Mouse (Mus musculus) limb, embryonic 11.5 days (tissue): ENCODE measurements around the gene Lrrc9. TPM values are rescaled to one million over a fixed set of nuclear protein-coding genes. Genes with fewer than 3 reads are reported as not detected.

ENCODE experiments used
- ATAC-seq: fragments of 200-750 bp; cut with Nextera tagmentation; 2 replicates; pipeline ENCODE4 v1.8.0; 2017; ENCODE audit warnings: low read depth; ENCODE audit not compliant: insufficient number of reproducible peaks, low FRiP score, low TSS enrichment
- DNase-seq: peaks from one replicate; pipeline ENCODE4 v3.0.0-alpha.2; 2015; ENCODE audit warnings: low spot score
- H3K27ac ChIP-seq: fragments of 300-500 bp; sonication (generic); replicated peaks from 2 replicates; pipeline ENCODE4 v1.5.1; 2014; ENCODE audit warnings: low read depth, mild to moderate bottlenecking, low read length
- H3K27me3 ChIP-seq: fragments of 300-500 bp; sonication (generic); 2 replicates; pipeline ENCODE4 v1.6.1; 2014; ENCODE audit warnings: mild to moderate bottlenecking, low read length, mixed read lengths; ENCODE audit not compliant: control insufficient read depth, insufficient read depth
- H3K36me3 ChIP-seq: fragments of 300-500 bp; sonication (generic); 2 replicates; pipeline ENCODE4 v1.6.1; 2014; ENCODE audit warnings: mild to moderate bottlenecking, low read length, moderate library complexity, mixed read lengths; ENCODE audit not compliant: control insufficient read depth, insufficient read depth
- H3K4me1 ChIP-seq: fragments of 300-500 bp; sonication (generic); 2 replicates; pipeline ENCODE4 v1.6.1; 2014; ENCODE audit warnings: low read length, mixed read lengths; ENCODE audit not compliant: control insufficient read depth, insufficient read depth
- H3K4me2 ChIP-seq: fragments of 300-500 bp; sonication (generic); 2 replicates; pipeline ENCODE4 v1.6.1; 2014; ENCODE audit warnings: low read depth, mild to moderate bottlenecking, moderate library complexity; ENCODE audit not compliant: severe bottlenecking
- H3K4me3 ChIP-seq: fragments of 300-500 bp; sonication (generic); 2 replicates; pipeline ENCODE4 v1.5.1; 2014; ENCODE audit warnings: low read depth, low read length
- H3K9ac ChIP-seq: fragments of 300-500 bp; sonication (generic); 2 replicates; pipeline ENCODE4 v1.6.1; 2014; ENCODE audit warnings: mild to moderate bottlenecking, low read length
- H3K9me3 ChIP-seq: fragments of 300-500 bp; sonication (generic); 2 replicates; pipeline ENCODE4 v1.6.1; 2016; ENCODE audit warnings: low read length; ENCODE audit not compliant: control insufficient read depth
- WGBS: fragments of 180-500 bp; shearing (Covaris S2); extraction: QIAGEN DNeasy Blood & Tissue Kit; methylation state at CpG from one replicate; pipeline ENCODE4 v1.1.7; 2014; 5-methylcytosine and 5-hydroxymethylcytosine counted together
- polyA plus RNA-seq: library from polyadenylated mRNA; unstranded; fragments of >200 nt; fragmentation: Nextera tagmentation; extraction: Ambion mirVana; gene quantifications from 2 replicates; pipeline ENCODE4 v1.2.1, GENCODE M21; 2014

The Lrrc9 gene
- polyA plus RNA-seq, 1 experiment from 2014 or later, result 0.87 TPM

DNA sequence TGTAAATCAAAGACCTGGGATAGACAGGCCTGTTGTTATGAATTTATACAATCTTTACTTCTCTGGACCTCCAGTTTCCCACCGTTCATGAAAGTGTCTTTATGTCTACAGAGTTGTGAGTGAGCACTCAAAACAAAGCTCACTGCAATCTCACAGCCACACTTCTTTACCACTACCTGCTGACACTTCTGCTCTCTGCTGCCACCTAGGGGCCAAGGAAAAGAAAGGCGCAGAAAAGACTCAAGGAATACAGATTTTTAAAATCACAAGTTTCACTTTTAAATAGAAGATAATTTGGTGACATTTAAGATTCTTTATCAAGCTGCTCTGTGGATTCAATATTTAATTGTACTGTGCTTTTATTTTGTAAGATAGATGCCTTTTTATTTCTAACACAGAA is 79.0 kb downstream of the Lrrc9 start:
- H3K27ac ChIP-seq, result no peak overlapping the region
- DNase-seq (peak; percentile 89), ATAC-seq (no peak)
- 0% methylated on average over 2 of the region's 2 CpGs for WGBS
- no peaks in the 10 kb centered on the region for H3K27me3 ChIP-seq
- no peaks in the 10 kb centered on the region for H3K4me1 ChIP-seq
- no peak overlapping the region for H3K4me3 ChIP-seq
- no peak overlapping the region for H3K4me2 ChIP-seq
- no peaks in the 10 kb centered on the region for H3K9me3 ChIP-seq
- no peak overlapping the region for H3K9ac ChIP-seq
- H3K36me3 ChIP-seq, result no peaks in the 10 kb centered on the region

DNA sequence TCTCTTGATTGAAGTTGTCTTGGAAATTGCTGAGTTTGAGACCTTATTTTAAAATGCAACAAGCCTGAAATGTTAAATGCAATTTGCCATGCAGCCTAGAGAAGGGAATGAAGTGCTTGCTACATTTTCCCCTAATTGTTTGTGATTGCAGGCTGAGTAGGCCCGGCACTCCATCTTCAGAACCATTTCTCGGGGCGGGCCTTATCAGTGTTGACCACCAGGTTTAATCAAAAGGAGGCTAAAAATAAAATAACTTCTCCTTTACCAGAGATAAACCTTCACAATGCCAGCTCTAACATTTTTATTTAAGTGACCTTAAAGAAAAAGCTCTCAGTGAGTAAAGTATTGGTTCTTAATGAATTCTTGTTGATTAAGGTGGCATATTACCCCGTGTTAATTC is 83.9 kb downstream of the Lrrc9 start:
- Histone ChIP-seq H3K27me3 (no peaks in the 10 kb centered on the region), H3K4me3 (no peak overlapping the region), H3K9me3 (no peaks in the 10 kb centered on the region), H3K9ac (no peak overlapping the region), H3K27ac (no peak overlapping the region), H3K36me3 (no peaks in the 10 kb centered on the region), H3K4me2 (no peak overlapping the region), H3K4me1 (no peaks in the 10 kb centered on the region)
- WGBS, result 76% methylated on average over 4 of the region's 4 CpGs
- DNase-seq, result no peak
- no peak for ATAC-seq

DNA sequence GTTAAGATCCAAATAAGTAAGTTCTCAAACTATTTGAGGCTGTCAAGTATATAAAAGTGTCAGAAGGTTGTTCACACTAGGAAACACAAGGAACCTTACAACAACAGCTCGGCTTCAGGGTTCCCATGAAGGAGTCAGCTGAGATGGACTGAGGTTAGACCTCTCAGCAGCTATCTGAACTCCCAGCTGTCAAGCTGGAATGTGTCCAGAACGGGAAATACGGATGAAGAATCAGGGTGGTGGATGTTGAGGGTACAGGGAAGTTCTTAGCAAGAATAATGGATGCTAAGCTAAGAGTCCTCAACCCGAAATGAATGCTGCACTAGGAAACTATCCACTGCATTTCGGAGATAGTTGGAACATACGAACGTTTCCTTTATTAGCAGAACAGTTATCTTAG is 90.6 kb downstream of the Lrrc9 start:
- H3K4me1 ChIP-seq, result peaks cover 7% of the 10 kb centered on the region; the same call in 1 of the 2 replicates
- 83% methylated on average over 7 of the region's 7 CpGs for WGBS
- H3K4me3 ChIP-seq, result no peak overlapping the region
- H3K36me3 ChIP-seq, result no peaks in the 10 kb centered on the region
- DNase-seq (no peak), ATAC-seq (no peak)
- H3K27me3 ChIP-seq, result no peaks in the 10 kb centered on the region
- no peak overlapping the region for H3K4me2 ChIP-seq
- H3K9me3 ChIP-seq, result no peaks in the 10 kb centered on the region
- no peak overlapping the region for H3K9ac ChIP-seq
- H3K27ac ChIP-seq, result no peak overlapping the region

DNA sequence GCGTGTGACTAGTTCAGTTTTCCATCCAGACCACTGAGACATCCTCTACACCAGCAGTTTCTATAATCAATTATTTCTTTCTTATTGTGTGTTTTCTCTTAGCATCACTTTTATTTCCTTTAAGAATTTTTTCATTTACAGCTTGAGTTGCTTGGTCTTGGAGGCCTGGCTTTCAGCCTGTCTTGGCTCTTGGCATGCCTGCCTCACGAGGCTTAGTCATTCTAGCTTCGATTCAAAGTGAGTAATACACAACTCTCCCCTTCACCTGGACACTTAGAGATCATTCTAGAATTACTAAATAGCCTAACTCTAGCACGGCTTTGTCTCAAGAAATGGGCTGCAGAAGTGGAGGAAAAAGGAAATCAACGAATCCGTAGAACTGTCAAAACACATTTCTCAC is 92.3 kb downstream of the Lrrc9 start:
- Histone ChIP-seq H3K27me3 (no peaks in the 10 kb centered on the region), H3K36me3 (no peaks in the 10 kb centered on the region), H3K4me1 (peaks cover 7% of the 10 kb centered on the region; the same call in 1 of the 2 replicates), H3K9ac (no peak overlapping the region), H3K27ac (no peak overlapping the region), H3K9me3 (no peaks in the 10 kb centered on the region), H3K4me2 (no peak overlapping the region), H3K4me3 (no peak overlapping the region)
- 90% methylated on average over 6 of the region's 6 CpGs for WGBS
- DNase-seq (no peak), ATAC-seq (no peak)

DNA sequence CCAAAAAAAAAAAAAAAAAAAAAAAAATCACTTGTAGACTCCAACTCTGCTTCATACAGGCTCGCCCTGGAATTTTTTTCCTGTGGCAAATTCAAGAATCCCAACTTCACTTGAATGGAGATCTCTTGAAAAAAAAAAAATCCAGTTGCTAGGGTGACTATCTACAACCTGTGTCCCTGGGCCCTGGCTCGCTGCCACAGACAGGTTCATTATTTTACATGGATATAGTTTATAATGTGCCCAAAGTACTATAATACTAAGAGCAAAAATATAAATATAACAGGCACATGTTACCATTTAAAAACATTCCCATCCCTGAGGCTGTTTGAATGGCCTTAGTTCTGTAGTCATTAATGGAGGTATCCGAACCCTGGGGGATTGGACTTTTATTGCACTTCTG is 93.9 kb downstream of the Lrrc9 start:
- H3K27me3 ChIP-seq, result no peaks in the 10 kb centered on the region
- H3K4me2 ChIP-seq, result peak overlapping the region; percentile 67
- peak overlapping the region; percentile 63 for H3K4me3 ChIP-seq
- DNase-seq, result no peak
- H3K9me3 ChIP-seq, result no peaks in the 10 kb centered on the region
- H3K36me3 ChIP-seq, result no peaks in the 10 kb centered on the region
- peak overlapping the region; percentile 34; the same call in 1 of the 2 replicates for H3K9ac ChIP-seq
- H3K4me1 ChIP-seq, result peaks cover 7% of the 10 kb centered on the region; the same call in 1 of the 2 replicates
- 38% methylated on average over 3 of the region's 3 CpGs for WGBS
- H3K27ac ChIP-seq, result no peak overlapping the region
- no peak for ATAC-seq

DNA sequence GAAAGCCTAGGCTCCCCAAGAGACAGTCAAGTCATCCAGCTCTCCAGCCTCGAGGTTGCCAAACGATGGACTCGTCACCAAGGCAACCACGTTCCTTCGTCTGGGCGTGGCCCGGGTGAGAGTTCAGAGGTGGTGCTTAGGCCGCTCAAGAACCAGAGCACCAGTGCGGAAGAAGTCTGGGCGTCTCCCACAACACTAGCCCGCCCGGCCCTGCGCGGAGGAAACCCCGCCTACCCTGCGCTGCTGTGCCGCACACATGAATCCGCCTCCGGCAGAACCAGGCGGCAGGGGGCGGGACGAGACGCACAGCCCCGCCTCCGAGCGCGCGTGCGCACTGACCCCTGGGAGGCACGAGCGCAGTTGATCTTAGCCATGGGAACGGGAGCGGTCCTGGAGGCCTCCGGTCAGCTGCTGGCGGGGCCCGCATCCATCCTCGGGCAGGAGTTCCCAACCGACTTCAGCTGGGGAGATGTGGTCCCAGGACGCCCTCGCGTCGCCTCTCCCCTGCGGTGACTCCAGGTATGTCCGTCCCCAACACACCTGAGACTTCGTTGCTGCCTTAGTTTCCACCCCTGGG is 94.4 kb downstream of the Lrrc9 start, which contains the start of gene Pcnx4:
Gene Pcnx4 (plus strand): TSS at position 363 of the 577 bp plus-strand sequence.
- H3K4me3 ChIP-seq, result peak within 1 kb of the TSS; percentile 63
- peaks cover 7% of the 10 kb centered on the region; the same call in 1 of the 2 replicates for H3K4me1 ChIP-seq
- peak; percentile 99 for DNase-seq
- no peaks in the 10 kb centered on the region for H3K36me3 ChIP-seq
- WGBS, result under 1% methylated on average over 45 of the region's 45 CpGs
- ATAC-seq, result peak; percentile 100
- H3K27ac ChIP-seq, result 0 out of 2 replicates have a peak within 1 kb of the TSS, but pooled peaks have one; percentile 8
- H3K4me2 ChIP-seq, result peak within 1 kb of the TSS; percentile 67
- H3K27me3 ChIP-seq, result no peaks in the 10 kb centered on the region
- peak within 1 kb of the TSS; percentile 79 for H3K9ac ChIP-seq
- no peaks in the 10 kb centered on the region for H3K9me3 ChIP-seq

DNA sequence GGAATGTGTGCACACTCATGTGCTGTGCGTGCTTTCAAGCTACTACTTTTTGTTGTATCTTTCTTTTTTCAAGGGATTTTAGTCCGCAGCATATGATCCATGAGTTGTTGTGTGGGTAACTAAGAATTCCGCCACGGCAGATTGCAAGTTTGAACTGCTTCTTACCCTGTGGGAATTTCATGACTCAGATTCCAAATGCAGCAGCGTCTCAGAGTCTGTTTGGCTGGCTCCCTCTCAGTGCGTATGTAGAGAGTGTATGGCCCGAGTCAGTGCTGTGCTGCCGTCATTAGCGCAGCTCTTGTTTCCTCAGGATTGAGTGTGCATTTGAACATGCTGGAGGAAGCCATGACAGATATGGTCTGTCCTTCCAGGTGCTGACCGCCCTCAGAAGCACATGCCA is 96.9 kb downstream of the Lrrc9 start:
- no peaks in the 10 kb centered on the region for H3K27me3 ChIP-seq
- DNase-seq, result no peak
- H3K9ac ChIP-seq, result no peak overlapping the region
- H3K4me1 ChIP-seq, result peaks cover 7% of the 10 kb centered on the region; the same call in 1 of the 2 replicates
- H3K36me3 ChIP-seq, result 0 out of 2 replicates have a peak, but pooled peaks cover 2% of the 10 kb centered on the region
- no peak overlapping the region for H3K4me2 ChIP-seq
- H3K27ac ChIP-seq, result no peak overlapping the region
- H3K4me3 ChIP-seq, result no peak overlapping the region
- WGBS, result 91% methylated on average over 10 of the region's 10 CpGs
- H3K9me3 ChIP-seq, result no peaks in the 10 kb centered on the region
- no peak for ATAC-seq

DNA sequence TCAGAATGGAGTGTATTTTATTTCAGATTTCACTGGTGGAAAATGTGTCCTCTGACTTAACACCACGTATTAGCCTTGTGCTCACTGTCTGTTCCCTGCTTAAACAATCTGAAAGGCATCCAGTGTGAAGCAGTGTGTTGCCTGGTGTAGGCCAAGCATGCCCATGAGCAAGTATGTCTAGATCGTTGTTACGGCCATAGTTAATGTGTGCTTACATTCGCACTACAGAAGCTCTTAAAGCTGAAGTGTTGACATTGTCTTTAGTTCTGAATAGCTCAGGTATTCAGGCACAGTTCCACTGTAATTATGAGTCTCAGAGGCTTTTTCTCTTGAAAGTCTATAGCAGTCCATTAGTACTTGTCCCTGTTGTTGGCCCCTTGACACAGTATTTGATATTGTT is 112.7 kb downstream of the Lrrc9 start:
- Histone ChIP-seq H3K4me2 (no peak overlapping the region), H3K9ac (no peak overlapping the region), H3K36me3 (no peaks in the 10 kb centered on the region), H3K27ac (no peak overlapping the region), H3K9me3 (no peaks in the 10 kb centered on the region), H3K4me1 (no peaks in the 10 kb centered on the region), H3K4me3 (no peak overlapping the region), H3K27me3 (no peaks in the 10 kb centered on the region)
- ATAC-seq, result no peak
- DNase-seq, result no peak
- 80% methylated on average over 4 of the region's 4 CpGs for WGBS
